Mouse (Mus musculus) megakaryocyte, embryonic 14.5 days (primary cell): ENCODE measurements at regions not wholly inside any gene's neighbourhood (a gene's known extent, or its start where the extent isn't known, plus 50 kb on each side); places are given as distances from the start of the nearest gene placed in this dataset.

ENCODE experiments used
- FLI1 ChIP-seq: IDR thresholded peaks from 2 replicates; pipeline ENCODE4 v1.6.1; 2012; ENCODE audit warnings: low read length, inconsistent platforms, mixed read lengths
- GATA1 ChIP-seq: IDR thresholded peaks from 3 replicates; pipeline ENCODE4 v1.6.1; 2012; ENCODE audit warnings: mixed read lengths, low read length, inconsistent platforms, borderline replicate concordance

DNA sequence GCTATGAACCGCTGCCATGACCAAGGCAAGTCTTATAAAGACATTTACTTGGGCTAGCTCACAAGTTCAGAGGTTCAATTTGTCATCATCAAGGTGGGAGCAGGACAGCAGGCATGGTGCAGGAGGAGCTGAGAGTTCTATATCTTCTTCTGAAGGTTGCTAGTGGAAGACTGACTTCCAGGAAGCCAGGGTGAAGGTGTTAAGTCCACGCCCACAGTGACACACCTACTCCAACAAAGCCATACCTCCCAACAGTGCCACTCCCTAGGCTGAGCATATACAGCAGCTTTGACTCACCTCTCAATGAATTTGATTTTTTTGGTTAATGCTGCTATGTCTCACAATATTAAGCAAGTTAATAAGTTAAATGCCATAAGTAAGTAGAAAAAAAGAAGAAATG lies 119.2 kb upstream of the Epb41l3 start:
- TF ChIP-seq GATA1, result no peak
- TF ChIP-seq FLI1, result no peak
